Mouse (Mus musculus) limb, embryonic 14.5 days (tissue): ENCODE results near the gene Hps5. TPM values are rescaled to one million over a fixed set of nuclear protein-coding genes. Genes with fewer than 3 reads are reported as not detected.

ENCODE experiments used
- ATAC-seq: fragments of 200-750 bp; cut with Nextera tagmentation; 2 replicates; pipeline ENCODE4 v1.8.0; 2017; ENCODE audit warnings: low read depth, moderate number of reproducible peaks, moderate TSS enrichment; ENCODE audit not compliant: low FRiP score
- DNase-seq: peaks from one replicate; pipeline ENCODE4 v3.0.0-alpha.2; 2015; ENCODE audit warnings: low spot score
- H3K27ac ChIP-seq: fragments of 300-500 bp; sonication (generic); replicated peaks from 2 replicates; pipeline ENCODE4 v1.5.1; 2014; ENCODE audit warnings: low read depth, mild to moderate bottlenecking, low read length, moderate library complexity, mixed read lengths
- H3K27me3 ChIP-seq: fragments of 300-500 bp; sonication (generic); 2 replicates; pipeline ENCODE4 v1.6.1; 2014; ENCODE audit warnings: low read length, mixed read lengths; ENCODE audit not compliant: control insufficient read depth, insufficient read depth
- H3K36me3 ChIP-seq: fragments of 300-500 bp; sonication (generic); 2 replicates; pipeline ENCODE4 v1.6.1; 2014; ENCODE audit warnings: mild to moderate bottlenecking, low read length, moderate library complexity, mixed read lengths; ENCODE audit not compliant: control insufficient read depth, insufficient read depth
- H3K4me1 ChIP-seq: fragments of 300-500 bp; sonication (generic); 2 replicates; pipeline ENCODE4 v1.6.1; 2014; ENCODE audit warnings: antibody characterized with exemption, low read length, mixed read lengths; ENCODE audit not compliant: control insufficient read depth, insufficient read depth
- H3K4me2 ChIP-seq: fragments of 300-500 bp; sonication (generic); replicated peaks from 2 replicates; pipeline ENCODE4 v1.6.1; 2014; ENCODE audit warnings: low read depth, mild to moderate bottlenecking, low read length, moderate library complexity; ENCODE audit not compliant: severe bottlenecking
- H3K4me3 ChIP-seq: fragments of 300-500 bp; sonication (generic); replicated peaks from 2 replicates; pipeline ENCODE4 v1.5.1; 2014; ENCODE audit warnings: low read length
- H3K9ac ChIP-seq: fragments of 300-500 bp; sonication (generic); 2 replicates; pipeline ENCODE4 v1.6.1; 2014; ENCODE audit warnings: mild to moderate bottlenecking, low read depth, low read length, moderate library complexity; ENCODE audit not compliant: severe bottlenecking
- H3K9me3 ChIP-seq: fragments of 300-500 bp; sonication (generic); 2 replicates; pipeline ENCODE4 v1.6.1; 2016; ENCODE audit warnings: low read length; ENCODE audit not compliant: control insufficient read depth
- POLR2A ChIP-seq: fragments of 200-500 bp; IDR thresholded peaks from 2 replicates; pipeline ENCODE4 v1.8.0; 2012; ENCODE audit warnings: inconsistent platforms, mild to moderate bottlenecking, moderate library complexity, borderline replicate concordance; ENCODE audit not compliant: insufficient read depth, insufficient read length; ENCODE audit errors: extremely low read depth
- WGBS: fragments of 180-500 bp; shearing (Covaris S2); extraction: QIAGEN DNeasy Blood & Tissue Kit; methylation state at CpG from one replicate; pipeline ENCODE4 v1.1.7; 2014; 5-methylcytosine and 5-hydroxymethylcytosine counted together
- polyA plus RNA-seq, 2 experiments: library from polyadenylated mRNA; depleted of rRNA in 1 of 2; stranded (reverse) in 1 of 2; unstranded in 1 of 2; fragments of >200 nt; fragmentation: Nextera tagmentation in 1 of 2; extraction: Ambion mirVana in 1 of 2; gene quantifications; 2 replicates each; pipeline versions ENCODE4 v1.2.1 to v1.2.3; 2012 to 2014

Gene Hps5
- polyA plus RNA-seq, 2 experiments, result 20.6 to 34.2 TPM

DNA sequence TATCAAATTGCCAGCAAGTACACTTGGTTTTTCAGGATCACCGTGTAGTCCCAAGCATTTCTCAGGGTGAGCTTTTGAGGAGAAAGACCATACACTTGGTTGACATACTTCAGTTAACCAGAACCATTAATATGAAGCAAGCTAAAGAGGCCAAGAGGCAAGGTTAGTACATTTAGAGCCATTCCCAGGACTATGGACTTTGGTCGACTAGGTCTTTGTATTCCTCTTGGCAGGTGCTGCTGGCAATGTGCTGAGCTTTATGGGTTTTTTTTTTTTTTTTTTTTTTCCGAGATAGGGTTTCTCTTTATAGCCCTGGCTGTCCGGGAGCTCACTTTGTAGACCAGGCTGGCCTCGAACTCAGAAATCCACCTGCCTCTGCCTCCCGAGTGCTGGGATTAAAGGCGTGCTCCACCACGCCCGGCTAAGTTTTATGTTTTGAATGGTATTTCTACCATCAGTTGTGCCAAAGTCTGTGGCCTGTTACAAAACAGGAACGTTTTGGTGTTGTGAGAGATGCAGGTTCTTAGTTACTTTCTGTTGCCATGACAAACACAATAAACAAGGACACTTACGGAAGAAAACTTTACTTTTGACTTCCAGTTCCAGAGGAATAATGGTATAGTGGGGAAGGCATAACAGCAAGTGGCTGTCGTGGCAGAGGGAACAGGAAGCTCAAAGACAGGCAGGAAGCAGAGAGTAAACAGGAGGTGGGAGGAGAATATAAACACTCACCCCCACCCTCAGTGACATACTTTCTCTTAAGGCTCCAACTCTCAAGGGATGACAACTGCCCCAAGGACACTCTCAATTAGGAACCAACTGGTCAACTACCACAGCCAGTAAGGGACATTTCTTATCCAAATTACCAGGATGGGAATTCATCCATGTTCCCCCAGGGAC lies 57.1 kb downstream of the Hps5 start:
- no peak for TF ChIP-seq POLR2A
- WGBS, result 76% methylated on average over 12 of the region's 12 CpGs
- no peak overlapping the region for H3K27ac ChIP-seq
- H3K9ac ChIP-seq, result no peak overlapping the region
- no peaks in the 10 kb centered on the region for H3K27me3 ChIP-seq
- no peak overlapping the region for H3K4me3 ChIP-seq
- DNase-seq (no peak), ATAC-seq (no peak)
- no peaks in the 10 kb centered on the region for H3K36me3 ChIP-seq
- no peak overlapping the region for H3K4me2 ChIP-seq
- H3K4me1 ChIP-seq, result no peaks in the 10 kb centered on the region
- H3K9me3 ChIP-seq, result no peaks in the 10 kb centered on the region

GRCm38 (mm10) chr7:46734983-46735382 lies 60.9 kb downstream of the Hps5 start:
- H3K4me2 ChIP-seq, result no peak overlapping the region
- no peak for TF ChIP-seq POLR2A
- H3K9ac ChIP-seq, result no peak overlapping the region
- H3K4me1 ChIP-seq, result no peaks in the 10 kb centered on the region
- H3K27me3 ChIP-seq, result no peaks in the 10 kb centered on the region
- no peak overlapping the region for H3K4me3 ChIP-seq
- no peak for DNase-seq
- no peaks in the 10 kb centered on the region for H3K36me3 ChIP-seq
- no peaks in the 10 kb centered on the region for H3K9me3 ChIP-seq
- no peak for ATAC-seq
- no peak overlapping the region for H3K27ac ChIP-seq
- WGBS, result 57% methylated on average over 2 of the region's 2 CpGs

- Histone ChIP-seq H3K9me3 (no peaks in the 10 kb centered on the region), H3K4me1 (no peaks in the 10 kb centered on the region), H3K9ac (no peak within 1 kb of the TSS), H3K27ac (no peak within 1 kb of the TSS), H3K36me3 (no peaks in the 10 kb centered on the region), H3K27me3 (no peaks in the 10 kb centered on the region), H3K4me3 (no peak within 1 kb of the TSS), H3K4me2 (no peak within 1 kb of the TSS)
- no peak for TF ChIP-seq POLR2A
- 76% methylated on average over 4 of the region's 4 CpGs for WGBS
- no peak for ATAC-seq
- no peak for DNase-seq
Measured at GRCm38 (mm10) chr7:46732458-46732857, 63.4 kb downstream of the Hps5 start, which contains the start of gene Saa4. Saa4 (minus strand) TSS chr7:46732603.

DNA sequence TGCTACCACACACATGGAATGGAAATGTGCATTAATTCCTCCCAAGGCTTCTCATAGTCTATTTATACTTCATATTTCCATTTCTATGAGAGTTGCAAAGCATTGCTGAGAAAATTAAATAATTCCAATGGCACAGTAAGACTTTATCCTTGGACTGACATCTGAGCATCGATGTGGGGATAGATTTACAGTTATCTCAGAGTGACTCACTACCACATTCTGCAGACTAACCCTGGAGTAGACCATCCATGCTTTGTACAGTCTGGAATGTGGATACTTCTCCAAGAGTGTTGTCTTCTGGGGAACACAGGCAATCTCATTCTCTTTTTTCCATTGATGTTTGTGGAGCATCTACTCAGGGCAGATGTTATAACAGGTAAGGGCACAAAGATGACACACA lies 68.3 kb downstream of the Hps5 start:
- no peaks in the 10 kb centered on the region for H3K9me3 ChIP-seq
- H3K9ac ChIP-seq, result no peak overlapping the region
- 77% methylated on average over 1 of the region's 1 CpGs for WGBS
- TF ChIP-seq POLR2A, result no peak
- H3K27ac ChIP-seq, result no peak overlapping the region
- ATAC-seq (no peak), DNase-seq (no peak)
- no peaks in the 10 kb centered on the region for H3K27me3 ChIP-seq
- no peaks in the 10 kb centered on the region for H3K36me3 ChIP-seq
- H3K4me3 ChIP-seq, result no peak overlapping the region
- H3K4me1 ChIP-seq, result no peaks in the 10 kb centered on the region
- H3K4me2 ChIP-seq, result no peak overlapping the region

DNA sequence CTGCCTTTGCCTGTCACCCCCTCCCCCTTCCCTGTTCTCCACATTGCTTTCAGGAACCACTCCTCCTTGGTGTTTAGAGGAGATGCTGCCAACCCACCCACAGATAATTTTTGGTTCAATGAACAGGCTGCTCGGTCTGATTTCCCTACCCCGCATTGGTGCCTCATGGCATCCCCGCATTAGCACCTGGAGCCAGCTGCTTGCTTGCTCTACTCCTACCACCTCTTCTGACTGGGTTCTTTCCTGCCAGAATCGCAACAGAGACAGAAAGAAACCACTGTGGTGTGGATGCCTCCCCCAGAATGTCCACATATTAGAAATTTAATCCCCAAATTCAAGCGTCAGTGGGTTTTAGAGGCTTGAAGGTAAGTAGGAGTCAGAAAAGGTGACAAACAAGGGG lies 71.5 kb downstream of the Hps5 start:
- TF ChIP-seq POLR2A, result no peak
- 82% methylated on average over 5 of the region's 5 CpGs for WGBS
- H3K9me3 ChIP-seq, result no peaks in the 10 kb centered on the region
- no peaks in the 10 kb centered on the region for H3K27me3 ChIP-seq
- no peak overlapping the region for H3K27ac ChIP-seq
- H3K36me3 ChIP-seq, result no peaks in the 10 kb centered on the region
- DNase-seq, result no peak
- H3K4me1 ChIP-seq, result no peaks in the 10 kb centered on the region
- no peak overlapping the region for H3K9ac ChIP-seq
- ATAC-seq, result no peak
- no peak overlapping the region for H3K4me2 ChIP-seq
- H3K4me3 ChIP-seq, result no peak overlapping the region

GRCm38 (mm10) chr7:46723849-46724248 lies 72.0 kb downstream of the Hps5 start:
- ATAC-seq (no peak), DNase-seq (no peak)
- Histone ChIP-seq H3K9ac (no peak overlapping the region), H3K27me3 (no peaks in the 10 kb centered on the region), H3K27ac (no peak overlapping the region), H3K9me3 (no peaks in the 10 kb centered on the region), H3K36me3 (no peaks in the 10 kb centered on the region), H3K4me3 (no peak overlapping the region), H3K4me2 (no peak overlapping the region), H3K4me1 (no peaks in the 10 kb centered on the region)
- WGBS, result 88% methylated on average over 3 of the region's 3 CpGs
- TF ChIP-seq POLR2A, result no peak
